Mouse (Mus musculus) urinary bladder, postnatal 4 days (tissue): ENCODE results near the gene Trim12a.
A peak's percentile ranks its signal among the peaks of the same experiment; 100 is the strongest.
"Not testable (repeated sequence)": the region's sequence is repeated elsewhere in the genome, so short reads cannot be mapped to it uniquely, and the experiment has no call there.

Experiments used
- DNase-seq, 2 experiments: peaks; one replicate each; pipeline ENCODE4 v3.0.0; 2021 to 2022; ENCODE audit warnings: low spot score in 2 of 2

The Trim12a gene

DNA sequence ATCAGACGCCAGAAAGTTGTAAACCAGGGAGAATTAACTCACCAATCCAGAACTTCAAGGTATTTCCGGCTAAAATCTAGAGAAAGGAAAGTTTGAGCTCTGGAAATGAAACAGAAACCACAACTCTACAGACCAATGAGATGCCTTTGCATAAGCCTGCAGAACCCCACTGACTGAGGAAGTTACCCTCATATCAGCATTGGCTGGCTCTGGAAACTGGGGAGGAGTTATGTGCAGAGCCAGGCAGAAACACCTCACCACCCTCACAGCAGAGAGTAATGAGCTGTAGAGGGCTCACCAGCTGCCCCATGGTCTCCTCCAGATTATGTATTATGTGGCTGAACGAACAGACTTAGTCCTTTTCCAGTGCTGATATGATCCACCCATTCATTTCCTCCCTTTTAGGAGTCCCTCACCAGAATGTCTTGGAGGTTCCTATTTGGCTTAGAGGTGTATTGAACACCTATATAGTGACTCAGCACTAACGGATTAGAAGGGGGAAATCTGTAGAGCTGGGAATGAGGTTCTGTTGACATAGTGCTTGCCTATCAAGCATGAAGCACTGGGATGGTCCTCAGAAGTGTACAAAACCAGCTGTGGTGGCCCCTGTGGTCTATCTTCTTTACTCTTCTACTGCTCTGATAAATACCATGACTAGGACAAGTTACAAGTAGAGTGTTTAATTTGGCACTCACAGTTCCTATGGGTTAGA is at the start of gene Trim12a:
Gene Trim12a, minus strand, starts transcription at position 98 of the 712 bp plus-strand sequence.
- DNase-seq: not testable (repeated sequence)

DNA sequence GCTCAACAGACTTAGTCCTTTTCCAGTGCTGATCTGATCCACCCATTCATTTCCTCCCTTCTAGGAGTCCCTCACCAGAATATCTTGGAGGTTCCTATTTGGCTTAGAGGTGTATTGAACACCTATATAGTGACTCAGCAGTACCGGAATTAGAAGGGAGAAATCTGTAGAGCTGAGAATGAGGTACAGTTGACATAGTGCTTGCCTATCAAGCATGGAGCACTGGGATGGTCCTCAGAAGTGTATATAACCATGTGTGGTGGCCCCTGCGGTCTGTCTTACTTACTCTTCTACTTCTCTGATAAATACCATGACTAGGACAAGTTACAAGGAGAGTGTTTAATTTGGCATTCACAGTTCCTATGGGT is 38.3 kb upstream of the Trim12a start:
- DNase-seq: no peak

DNA sequence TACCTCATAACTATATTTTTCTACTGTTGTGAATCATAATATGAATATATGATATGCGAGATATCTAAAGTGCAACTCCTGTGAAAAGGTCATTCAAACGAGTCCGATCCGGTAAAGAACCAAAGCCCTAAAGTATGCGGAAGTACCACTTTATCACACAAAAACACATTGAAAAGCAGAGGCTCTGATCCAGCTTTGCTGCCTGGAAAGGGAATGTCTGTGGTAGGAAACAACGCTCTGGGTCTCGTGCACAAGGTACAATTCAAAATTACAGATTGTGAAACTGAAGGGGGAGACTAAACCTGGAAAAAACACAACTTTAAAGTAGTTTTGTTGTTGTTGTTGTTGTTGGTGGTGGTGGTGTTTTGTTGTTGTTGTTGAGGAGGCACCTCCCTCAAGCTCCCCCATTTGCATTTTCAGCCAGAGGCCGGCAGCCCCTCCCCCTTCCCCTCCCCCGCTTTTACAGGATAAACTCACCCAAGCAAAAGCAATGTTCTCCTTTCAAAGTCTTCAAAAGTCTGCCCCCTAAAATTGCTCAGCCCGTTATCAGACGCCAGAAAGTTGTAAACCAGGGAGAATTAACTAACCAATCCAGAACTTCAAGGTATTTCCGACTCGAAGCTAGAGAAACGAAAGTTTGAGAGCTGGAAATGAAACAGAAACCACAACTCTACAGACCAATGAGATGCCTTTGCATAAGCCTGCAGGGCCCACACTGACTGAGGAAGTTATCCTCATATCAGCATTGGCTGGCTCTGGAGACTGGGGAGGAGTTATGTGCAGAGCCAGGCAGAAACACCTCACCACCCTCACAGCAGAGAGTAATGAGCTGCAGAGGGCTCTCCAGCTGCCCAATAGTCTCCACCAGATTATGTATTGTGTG is 37.7 kb upstream of the Trim12a start, which contains the start of gene Trim12c:
Gene Trim12c, minus strand, starts transcription at position 646 of the 883 bp plus-strand sequence.
- peak in 1 of 2 experiments; percentile 46 for DNase-seq

DNA sequence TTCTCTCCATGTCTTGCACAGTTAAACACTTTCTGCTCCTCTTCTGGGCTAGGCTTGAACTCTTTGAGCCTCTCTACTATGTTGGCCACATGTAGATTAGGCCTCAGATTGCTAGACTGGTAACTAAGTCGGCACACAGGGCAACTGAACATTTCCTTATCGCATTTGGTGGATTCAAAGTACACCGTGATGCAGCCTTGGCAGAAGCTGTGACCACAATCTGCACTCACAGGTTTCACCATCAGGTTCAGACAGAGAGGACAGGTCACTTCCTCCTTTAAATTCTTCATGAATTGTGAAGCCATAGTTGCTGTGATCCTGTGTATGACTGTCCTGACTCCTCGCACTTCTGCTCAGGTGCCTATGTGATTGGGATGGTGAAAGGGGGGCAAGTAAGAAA is 32.8 kb upstream of the Trim12a start:
- not testable (repeated sequence) for DNase-seq

DNA sequence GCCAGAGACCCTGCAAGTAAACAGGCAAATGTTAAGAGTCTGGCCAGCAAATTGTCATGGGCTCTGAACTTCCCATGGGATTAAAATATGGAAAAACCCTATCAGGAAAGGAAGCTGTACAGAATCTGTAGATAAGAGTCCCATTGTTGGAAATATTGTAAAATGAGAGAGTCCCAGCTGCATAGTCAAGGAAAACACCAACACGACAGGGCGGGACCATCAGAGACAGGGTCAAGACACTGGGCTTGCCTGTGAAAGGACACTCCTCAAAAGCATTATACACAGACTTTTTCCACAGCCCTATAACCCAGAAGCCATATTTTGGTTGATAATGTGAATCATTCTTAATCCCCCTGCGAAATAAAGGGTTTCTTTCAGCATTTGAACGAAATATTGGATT is 25.5 kb upstream of the Trim12a start:
- DNase-seq: not testable (repeated sequence)

DNA sequence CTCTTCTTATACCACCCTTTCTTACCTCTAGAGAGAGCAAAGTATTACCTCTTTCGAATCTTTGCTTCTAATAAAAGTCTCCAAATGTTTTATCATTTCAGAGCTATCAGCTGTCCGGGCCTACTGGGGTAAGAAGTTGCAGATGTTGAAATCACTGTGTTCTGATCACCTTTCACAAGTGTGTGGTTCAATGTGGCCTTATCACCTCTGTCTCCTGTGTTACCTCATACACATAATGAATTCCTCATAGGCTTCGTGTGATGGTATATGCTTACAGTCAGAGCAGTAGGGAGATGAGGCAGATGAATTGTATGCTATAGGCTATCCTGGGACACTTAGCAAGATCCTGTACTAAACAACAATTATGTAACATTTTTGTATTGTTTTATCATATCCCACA is 20.3 kb upstream of the Trim12a start:
- not testable (repeated sequence) for DNase-seq

DNA sequence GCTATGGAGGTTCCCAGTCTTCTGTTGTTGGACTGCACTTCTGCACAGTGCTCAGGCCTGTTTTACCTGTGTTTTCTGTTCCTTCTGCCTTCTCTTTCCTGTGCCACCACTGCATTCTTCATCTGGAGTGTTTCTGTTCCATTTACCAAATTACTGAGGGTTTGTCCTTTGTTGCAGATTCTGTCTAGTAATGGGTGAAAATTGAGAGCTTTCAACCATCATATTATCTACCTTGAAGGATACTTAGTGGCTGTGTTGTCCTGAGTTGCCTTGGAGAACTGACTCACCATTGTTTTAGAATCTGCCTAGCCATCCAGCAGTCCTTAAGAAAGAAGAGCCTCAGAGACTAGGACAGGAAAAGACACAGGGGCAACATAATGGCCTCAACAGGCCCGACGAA is 13.9 kb upstream of the Trim12a start, which contains the start of gene Trim34b:
Gene Trim34b, plus strand, starts transcription at position 301 of the 400 bp plus-strand sequence.
- not testable (repeated sequence) for DNase-seq

DNA sequence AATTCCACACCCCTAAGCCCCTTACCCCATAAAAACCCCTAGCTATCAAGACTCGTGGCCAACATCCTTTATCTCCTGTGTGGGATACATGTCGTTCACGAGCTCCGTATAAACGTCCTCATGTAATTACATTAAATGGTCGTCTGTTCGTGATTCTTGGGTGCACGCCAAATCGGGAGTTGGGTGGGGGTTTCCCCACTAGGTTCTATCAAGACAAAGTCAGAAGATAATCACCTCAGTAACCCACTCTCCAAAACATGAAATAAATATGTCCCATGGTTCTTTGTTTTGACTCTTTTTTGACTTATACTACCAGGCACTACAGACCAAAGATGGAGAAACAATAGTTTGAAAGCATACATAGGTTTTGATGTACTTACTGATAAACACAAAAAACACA is 6.8 kb upstream of the Trim12a start:
- DNase-seq: no peak

DNA sequence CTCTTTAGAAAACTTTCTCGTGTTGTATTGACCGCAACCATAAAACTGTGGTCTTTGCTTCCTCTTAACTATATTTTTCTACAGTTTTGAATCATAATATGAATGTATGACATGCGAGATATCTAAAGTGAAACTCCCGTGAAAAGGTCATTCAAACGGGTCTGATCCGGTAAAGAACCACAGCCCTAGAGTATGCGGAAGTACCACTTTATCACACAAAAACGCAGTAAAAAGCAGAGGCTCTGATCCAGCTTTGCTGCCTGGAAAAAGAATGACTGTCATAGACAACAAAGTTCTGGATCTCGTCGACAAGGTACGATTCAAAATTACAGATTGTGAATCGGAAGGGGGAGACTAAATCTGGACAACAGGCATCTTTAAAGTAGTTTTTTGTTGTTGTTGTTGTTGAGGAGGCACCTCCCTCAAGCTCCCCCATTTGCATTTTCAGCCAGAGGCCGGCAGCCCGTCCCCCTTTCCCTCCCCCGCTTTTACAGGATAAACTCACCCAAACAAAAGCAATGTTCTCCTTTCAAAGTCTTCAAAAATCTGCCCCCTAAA is 391 bp downstream of the Trim12a start:
- no peak for DNase-seq

DNA sequence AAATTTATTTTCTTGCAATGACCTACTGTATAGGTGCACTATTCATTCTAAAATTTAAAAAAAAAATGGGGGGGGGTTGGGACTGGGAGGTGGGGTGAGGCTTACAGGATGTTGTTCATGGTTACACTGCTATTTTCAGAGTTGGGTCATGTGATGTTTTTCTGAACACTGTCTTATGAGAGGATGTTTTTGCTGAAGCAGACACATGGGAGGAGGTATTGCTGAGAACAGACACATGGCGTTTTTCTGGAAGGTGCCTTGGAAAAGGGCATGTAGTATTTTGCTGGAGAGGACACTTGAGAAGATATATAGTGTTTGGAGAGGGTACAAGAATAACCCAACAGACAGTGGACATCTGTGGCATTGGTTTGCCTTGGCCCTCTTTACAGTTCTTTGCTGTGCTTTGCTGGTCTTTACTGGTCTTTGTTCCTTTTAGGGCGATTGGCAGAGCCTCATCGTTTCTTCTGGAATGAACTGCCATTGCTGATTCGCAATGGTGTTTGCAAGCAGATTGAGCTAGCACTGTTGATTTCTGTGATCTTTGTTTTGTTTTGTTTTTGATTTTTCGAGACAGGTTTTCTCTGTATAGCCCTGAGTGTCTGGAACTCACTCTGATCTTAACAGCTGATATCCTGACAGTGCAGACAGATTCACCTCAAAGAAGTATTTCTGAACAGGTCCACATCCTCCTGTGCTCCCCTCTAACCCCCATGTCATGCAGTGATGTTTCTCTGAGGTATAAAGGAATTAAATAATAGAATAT is 23.4 kb downstream of the Trim12a start:
- DNase-seq: no peak

DNA sequence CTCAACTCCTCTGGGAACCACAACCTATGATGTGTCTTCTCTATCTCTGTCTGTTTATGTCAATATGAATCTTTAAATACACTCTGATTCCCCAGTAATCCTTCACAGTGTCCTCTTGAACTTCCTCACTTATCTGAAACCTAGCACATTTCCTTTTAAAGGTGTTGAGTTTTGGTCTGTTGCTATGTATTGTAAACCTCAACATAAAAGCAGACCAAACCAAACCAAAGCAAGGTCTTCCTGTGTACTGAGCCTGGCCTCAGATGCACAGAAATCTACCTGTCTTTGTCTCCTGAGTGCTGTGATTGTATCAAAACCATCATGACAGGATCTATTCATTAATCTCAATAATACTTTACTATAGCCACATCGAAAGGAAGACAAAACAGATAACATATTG is 24.6 kb downstream of the Trim12a start:
- no peak for DNase-seq

DNA sequence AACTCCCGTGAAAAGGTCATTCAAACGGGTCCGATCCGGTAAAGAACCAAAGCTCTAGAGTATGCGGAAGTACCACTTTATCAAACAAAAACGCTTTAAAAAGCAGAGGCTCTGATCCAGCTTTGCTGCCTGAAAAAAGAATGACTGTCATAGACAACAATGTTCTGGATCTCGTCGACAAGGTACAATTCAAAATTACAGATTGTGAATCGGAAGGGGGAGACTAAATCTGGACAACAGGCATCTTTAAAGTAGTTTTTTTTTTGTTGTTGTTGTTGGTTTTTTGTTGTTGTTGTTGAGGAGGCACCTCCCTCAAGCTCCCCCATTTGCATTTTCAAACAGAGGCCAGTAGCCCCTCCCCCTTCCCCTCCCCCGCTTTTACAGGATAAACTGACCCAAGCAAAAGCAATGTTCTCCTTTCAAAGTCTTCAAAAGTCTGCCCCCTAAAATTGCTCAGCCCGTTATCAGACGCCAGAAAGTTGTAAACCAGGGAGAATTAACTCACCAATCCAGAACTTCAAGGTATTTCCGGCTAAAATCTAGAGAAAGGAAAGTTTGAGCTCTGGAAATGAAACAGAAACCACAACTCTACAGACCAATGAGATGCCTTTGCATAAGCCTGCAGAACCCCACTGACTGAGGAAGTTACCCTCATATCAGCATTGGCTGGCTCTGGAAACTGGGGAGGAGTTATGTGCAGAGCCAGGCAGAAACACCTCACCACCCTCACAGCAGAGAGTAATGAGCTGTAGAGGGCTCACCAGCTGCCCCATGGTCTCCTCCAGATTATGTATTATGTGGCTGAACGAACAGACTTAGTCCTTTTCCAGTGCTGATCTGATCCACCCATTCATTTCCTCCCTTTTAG is 27.5 kb downstream of the Trim12a start, which contains the start of gene Trim5:
Gene Trim5, minus strand, starts transcription at position 519 of the 868 bp plus-strand sequence.
- DNase-seq: not testable (repeated sequence)

DNA sequence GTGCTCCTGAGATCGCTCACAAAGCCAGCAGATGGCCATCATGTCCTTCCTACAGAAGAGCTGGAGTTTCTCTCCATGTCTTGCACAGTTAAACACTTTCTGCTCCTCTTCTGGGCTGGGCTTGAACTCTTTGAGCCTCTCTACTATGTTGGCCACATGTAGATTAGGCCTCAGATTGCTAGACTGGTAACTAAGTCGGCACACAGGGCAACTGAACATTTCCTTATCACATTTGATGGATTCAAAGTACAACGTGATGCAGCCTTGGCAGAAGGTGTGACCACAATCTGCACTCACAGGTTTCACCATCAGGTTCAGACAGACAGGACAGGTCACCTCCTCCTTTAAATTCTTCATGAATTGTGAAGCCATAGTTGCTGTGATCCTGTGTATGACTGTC is 35.9 kb downstream of the Trim12a start:
- not testable (repeated sequence) for DNase-seq

DNA sequence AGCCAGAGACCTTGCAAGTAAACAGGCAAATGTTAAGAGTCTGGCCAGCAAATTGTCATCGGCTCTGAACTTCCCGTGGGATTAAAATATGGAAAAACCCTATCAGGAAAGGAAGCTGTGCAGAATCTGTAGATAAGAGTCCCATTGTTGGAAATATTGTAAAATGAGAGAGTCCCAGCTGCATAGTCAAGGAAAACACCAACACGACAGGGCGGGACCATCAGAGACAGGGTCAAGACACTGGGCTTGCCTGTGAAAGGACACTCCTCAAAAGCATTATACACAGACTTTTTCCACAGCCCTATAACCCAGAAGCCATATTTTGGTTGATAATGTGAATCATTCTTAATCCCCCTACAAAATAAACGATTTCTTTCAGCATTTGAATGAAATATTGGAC is 49.9 kb downstream of the Trim12a start:
- DNase-seq: not testable (repeated sequence)

DNA sequence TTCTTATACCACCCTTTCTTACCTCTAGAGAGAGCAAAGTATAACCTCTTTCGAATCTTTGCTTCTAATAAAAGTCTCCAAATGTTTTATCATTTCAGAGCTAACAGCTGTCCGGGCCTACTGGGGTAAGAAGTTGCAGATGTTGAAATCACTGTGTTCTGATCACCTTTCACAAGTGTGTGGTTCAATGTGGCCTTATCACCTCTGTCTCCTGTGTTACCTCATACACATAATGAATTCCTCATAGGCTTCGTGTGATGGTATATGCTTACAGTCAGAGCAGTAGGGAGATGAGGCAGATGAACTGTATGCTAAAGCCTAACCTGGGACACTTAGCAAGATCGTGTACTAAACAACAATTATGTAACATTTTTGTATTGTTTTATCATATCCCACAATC is 54.9 kb downstream of the Trim12a start:
- not testable (repeated sequence) for DNase-seq
